Mouse (Mus musculus): Measurements from ENCODE around the gene Filip1l.

Filip1l gene

DNA sequence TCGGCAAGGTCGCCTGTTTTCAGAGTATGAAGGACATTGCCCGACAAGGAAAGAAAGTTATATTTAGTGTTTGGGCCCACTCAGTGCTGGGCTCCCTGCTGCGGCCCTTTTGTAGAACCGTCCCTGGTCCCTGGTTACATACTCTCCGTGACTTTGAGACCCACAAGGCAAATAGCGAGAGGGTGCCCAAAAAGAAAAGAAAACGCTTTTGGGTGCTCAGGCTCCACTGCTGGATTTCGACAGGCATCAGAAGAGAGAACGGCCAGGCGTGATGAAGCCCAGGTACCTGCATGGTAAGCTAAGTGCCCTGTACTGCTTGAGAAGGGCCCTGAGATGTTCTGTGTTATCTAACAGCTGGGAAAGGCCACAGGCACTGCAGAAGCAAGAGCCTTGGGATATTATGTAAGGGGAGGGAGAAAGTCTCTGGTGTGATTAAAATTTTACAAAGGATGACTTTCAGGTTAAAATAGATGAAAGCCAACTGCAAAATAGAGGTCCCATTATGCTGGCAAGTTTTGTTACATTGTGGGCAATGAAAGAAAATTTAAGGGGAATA lies 351 bp downstream of the Filip1l start:
- DNase-seq (ENCODE audit: inconsistent age in 2 of 2, low spot score in 1 of 2) = peak in 1 of 2 experiments; percentile 81

DNA sequence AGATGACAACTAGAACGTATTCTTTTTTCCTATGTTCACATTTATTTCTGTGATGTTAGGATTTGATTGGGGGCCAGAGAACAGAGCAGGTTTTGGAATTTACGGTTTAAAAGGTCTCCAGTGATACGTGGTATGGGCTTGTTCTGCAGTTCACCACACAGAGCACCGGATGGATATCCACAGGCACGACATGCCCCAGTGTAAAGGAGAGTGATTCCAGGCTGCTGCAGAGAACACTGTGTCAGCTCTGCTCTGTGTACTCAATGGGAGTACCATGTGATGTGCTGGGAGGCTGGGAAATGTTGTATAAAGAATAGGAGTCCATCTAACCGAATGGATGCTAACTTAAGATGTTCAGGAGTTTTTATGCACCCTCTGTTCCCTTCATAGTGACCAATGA lies 1.0 kb downstream of the Filip1l start:
- DNase-seq (ENCODE audit: inconsistent age in 2 of 2, low spot score in 1 of 2) = no peak

DNA sequence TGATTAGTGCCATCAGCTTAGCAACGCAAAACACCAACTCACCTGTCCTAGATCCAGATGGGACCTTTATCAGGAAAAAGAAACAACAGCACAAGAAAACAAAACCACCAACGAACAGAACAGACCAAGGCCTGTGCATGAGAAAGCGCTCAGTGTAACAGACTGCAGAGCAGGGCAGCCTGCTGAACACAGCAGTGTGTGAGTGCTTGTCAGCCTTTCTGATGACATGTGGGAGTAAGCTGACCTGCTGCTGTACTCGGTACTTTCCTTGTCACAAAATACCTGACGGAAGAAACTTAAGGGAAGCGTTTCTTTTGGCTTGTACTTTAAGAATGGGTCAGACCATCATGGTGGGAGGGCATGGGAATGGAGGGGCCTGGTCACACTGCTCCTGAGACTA lies 3.6 kb downstream of the Filip1l start:
- DNase-seq (ENCODE audit: inconsistent age in 2 of 2, low spot score in 1 of 2) = no peak

DNA sequence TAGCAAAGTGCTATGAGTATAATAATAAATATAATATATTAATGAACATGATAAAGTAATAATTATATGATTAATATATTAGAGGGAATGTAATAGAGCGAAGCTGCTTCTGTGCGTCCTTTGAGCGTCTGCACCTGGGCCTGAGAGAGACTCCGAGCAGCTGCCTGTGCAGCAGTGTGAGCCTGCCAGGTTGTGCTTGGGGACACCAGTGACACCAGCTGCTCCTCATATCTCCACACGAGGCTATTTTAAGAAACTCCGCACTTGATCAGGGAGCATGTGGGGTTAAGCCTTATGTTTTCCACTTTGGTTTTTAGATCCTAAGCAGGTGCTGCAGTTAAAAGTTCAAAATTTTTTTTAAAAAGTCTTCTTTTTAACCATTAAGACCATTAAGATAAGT lies 4.1 kb downstream of the Filip1l start:
- DNase-seq (ENCODE audit: inconsistent age in 2 of 2, low spot score in 1 of 2) = no peak

DNA sequence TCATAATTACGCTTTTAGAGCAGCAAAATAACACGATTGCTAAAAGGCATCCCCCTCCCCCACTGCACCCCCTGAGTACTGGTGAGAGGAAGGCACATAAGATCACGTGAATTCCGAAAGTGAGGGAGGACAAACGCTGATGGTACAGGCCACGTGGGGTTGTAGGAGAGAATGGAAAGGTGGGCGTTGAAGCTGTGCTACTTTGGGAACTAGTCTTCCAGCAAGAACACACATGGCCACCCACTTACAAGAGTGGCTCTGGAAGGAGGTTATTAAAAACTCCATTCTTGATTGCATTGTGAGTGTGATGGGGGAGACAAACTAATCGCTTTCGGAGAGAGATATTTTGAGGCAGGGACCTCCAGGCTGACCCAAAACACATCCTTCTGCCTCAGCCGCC lies 6.4 kb downstream of the Filip1l start:
- peak in 1 of 2 experiments; percentile 14 for DNase-seq (ENCODE audit: inconsistent age in 2 of 2, low spot score in 1 of 2)

DNA sequence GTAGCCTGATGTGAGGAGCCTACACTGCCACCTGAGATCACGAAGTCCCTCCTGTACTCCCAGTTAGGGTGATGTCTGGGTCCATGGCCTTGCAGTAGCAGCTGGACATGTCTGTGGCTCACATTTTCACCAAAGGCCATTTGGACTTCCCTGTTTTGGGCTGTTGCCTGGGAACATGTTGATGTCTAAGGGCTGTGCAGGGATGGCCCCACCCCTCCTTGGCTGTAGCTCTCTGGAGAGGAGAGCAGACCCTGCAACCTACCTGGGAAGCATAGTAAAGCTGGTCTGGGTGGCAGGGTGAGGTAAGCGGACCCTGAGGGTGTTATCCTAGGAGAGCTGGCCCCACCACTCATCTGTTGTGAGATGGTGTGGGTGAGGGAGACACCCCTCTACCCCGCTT lies 7.9 kb downstream of the Filip1l start:
- no peak for DNase-seq (ENCODE audit: inconsistent age in 2 of 2, low spot score in 1 of 2)

DNA sequence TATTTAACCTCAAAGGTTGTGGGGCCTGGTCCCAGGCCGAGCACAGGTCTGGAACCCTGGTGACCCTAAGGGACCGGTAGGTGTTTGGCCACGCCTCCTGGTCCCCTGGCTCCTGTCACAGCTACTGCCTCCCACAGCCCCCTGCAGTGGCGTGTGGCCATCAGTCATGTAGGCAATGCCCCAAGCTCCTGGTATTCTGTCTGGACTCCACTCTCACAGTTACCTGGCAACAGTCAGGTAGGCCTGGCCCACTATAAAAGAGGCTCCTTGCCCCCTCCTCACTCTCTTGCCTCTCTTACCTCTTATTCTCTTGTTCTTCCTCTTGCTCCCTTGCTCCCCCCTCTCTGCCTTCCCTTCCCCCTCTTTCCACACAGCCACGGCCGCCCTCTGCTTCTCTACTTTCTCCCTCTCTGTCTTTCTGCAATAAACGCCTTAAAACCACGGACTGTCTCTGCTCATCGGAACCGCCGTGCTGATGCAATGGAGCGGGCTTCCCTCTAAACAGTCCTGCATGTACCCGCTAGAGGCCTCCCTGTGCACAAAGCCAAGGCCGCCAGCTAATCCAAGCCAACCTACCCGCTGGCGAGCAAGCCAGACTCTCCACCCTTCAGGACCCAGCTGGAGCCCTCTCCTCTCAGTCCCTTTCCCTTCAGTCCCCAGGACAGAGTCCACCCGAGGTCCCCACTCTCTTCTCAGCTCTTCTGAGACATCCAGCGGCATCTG lies 9.9 kb downstream of the Filip1l start:
- DNase-seq (ENCODE audit: inconsistent age in 2 of 2, low spot score in 1 of 2) = peak; percentile 85 to 89

DNA sequence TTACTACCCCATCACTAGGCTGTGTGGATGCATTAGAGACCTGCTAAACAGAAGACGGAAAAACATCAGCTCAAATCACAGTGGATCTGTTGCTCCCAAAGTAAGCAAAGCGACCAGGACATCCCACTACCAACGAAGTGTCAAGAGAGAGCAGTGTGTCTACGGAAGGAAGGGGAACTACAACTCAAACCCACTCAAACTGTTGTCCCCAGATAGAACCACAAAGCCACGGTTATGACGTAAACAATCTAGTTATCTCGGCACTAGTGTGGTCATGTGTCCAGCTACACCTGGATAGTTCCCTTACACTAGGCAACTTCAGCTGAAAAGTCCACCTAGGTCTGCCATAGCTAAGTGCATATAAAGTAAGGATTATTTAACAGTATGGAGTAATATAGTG lies 11.6 kb downstream of the Filip1l start:
- no peak for DNase-seq (ENCODE audit: inconsistent age in 2 of 2, low spot score in 1 of 2)

DNA sequence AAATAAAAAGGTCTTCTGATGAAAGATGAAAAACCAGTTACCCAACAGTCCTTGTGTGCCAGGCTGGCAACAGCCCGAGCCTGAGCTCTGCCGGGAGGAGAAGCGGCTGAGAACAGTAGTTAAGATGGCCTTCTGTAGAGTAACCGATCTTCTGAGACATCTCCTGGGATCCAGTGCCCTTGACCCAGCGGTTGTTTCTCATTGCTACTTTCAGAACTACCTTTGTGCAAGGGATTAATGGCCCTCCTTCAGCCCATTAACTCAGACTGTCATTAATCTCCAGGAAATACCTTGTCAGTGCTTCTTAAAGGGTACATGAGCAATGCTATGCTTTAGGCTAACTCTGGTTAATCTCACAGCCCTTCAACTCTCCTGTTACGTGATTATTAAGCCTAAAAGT lies 13.2 kb downstream of the Filip1l start:
- peak; percentile 66 to 89 for DNase-seq (ENCODE audit: inconsistent age in 2 of 2, low spot score in 1 of 2)

DNA sequence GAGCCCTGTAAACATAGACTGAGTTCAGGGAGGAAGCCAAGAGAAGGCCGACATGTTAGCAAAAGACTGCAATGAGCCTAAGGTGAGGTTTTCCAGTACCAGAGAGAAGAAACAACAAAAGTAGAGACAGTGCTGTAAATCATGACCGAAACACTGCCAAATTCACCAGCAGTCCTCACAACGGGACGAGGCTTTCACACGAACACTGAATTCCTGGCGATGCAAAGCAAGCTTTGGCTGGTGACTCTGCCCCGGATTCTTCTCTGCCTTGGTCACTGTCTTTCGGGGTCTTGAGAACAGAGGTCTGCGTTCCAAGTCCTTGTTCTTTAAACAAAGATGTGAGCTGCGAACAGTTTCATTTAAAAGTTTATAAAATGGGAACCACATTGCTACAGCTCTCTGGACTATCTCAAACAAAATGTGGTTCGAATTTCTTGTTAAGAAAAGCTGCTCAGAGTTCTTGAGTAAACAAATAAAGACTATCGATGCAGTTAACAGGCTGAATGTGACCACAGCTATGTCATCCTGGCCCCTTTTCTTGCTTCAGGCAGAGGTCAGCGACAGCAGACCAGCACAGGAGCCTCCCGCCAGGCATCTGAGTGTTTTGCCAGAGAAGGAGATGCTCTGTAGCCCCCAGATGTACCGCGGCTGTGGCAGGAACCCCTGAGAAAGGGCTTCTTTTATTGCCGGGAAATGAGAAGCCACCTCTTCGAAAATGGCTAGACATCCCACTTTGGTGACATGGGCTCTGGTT lies 14.2 kb downstream of the Filip1l start:
- DNase-seq (ENCODE audit: inconsistent age in 2 of 2, low spot score in 1 of 2) = no peak

DNA sequence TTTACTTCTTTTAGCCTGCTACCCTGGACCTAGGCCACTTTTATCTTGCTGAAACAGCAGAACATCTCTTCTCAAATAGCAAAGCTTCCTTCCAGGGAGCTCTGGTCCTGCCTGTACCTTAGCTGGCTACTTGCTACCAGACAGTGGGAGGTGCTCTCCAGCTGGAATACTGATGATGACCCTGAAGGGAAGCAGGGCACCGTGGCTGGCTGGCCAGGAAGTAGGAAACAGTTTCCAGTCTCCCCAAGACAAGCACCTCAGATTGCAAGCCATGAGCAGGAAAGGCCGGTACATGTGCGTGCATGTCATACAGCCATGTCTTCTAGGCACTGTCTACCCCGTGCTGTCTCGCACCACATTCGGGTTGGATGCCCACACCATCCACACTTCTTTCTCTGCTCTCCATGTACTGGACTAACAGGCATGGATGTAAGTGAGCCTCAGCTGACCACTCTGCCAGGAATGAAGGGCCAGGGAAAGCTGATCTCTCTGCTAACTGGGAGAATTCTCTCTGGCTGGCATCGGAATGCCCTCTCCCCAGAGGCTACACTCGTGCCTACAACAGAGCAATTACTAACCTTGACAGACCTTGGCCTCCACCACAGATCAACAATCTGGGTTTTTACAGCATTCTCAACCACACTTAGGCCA lies 17.1 kb downstream of the Filip1l start:
- DNase-seq (ENCODE audit: inconsistent age in 2 of 2, low spot score in 1 of 2) = peak in 1 of 2 experiments; percentile 67

DNA sequence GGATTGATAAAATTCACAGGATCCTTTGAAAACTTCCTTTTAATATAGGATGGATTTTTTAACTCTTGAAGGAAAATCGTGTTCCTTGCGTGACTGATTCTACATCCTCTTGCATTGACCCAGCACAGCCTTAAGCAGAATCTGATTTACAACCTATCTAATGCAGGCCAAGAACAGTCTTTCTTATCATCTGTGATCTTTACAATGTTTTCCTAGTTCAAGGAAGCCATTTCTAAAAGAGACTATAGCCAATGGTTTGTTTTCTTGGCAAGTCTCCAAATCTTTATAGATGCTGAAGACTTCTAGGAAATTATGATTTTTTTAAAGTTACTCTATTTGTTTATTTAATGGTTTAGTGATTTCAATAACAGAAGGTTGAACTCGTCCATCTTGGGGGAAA lies 19.3 kb downstream of the Filip1l start:
- no peak for DNase-seq (ENCODE audit: inconsistent age in 2 of 2, low spot score in 1 of 2)

DNA sequence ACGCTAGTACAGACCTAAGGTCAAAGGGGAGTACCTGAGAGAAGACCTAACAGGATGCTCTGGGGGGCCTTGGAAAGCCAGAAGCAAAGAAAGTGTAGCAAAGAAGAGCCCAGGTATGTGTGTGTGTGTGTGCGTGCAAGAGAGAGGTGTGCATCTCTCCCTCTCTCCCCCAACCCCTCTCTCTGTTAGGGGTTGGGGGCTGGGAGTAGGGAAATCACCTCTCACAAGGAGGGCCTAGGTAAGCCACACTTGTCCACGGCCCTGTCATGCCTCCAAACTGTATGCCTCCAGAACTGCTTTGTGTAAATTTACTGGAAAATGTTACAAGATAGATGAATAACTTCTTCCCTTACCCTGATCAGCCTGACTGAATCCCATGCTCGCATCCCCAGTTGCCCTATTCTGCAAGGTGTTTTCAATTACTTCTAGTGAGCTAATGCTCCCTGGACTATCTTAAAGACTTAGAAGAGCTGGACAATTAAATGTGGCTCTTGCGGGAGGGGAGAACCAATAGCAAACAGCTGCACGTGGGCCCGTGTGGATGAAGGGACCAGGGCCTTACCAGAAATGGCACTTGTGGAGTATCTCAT lies 22.4 kb downstream of the Filip1l start:
- DNase-seq (ENCODE audit: inconsistent age in 2 of 2, low spot score in 1 of 2) = no peak

DNA sequence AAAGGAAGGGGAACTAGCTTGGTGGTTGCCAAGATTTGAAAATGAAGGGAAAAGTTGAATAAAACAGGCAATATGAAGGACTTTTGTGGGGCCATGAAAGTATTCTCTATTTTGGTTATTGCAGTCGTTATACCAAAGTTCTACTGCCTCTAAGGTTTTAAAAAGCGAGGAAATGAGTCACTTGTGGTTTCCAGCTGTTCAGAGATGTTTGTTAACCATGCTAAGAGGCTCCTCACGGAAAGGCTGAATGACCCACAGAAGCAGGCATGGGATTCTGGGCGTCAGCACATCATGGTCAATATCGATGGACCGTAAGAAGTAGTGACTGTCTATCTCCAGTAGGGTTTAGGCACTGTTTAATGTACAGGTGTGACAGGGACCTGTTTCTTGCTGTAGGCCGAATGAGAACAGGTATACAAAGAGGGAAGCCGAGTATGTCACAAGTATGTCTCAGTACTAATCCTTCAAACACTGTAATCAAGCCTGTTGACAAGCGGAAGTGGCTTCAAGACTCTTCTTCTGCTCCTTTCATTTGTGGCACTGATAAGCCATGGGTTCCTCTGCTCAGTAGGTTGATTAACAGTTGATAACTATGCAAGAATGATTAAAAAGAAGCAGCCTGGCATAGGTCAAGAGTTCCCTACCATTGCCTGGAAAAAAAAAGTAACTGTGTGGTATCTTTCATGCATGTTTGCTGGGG lies 25.9 kb downstream of the Filip1l start:
- no peak for DNase-seq (ENCODE audit: inconsistent age in 2 of 2, low spot score in 1 of 2)

DNA sequence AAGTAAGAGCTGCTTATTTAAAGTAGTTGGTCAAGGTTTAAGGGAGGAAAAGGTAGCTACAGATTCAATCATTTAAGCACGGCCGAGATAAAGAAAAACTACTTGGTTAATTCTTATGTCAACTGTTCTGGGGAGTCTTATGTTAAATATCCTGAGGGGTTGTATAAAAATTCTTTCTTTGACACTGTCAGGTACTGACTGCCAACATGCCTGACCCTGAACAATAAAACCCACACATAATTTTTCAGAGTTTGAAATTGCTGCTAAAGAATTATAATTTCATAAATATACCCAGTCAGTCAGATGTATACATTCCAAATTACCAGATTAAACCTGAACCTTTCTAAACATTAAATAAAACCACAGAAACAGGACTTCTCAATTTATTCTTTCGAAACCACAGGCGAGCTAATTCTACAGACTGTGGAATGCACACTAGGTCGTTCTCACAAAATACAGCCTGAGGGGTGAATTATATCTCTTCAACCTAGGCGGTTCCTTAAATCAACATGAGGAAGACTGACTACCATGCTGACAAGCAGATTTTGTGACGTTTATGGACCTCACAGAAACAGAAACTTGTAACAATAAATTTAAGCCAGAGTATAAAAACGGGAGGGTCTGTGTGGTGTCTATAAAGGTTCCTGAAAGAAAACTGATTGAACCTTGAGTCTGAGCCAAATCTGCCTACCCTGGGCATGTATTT lies 30.5 kb downstream of the Filip1l start:
- no peak for DNase-seq (ENCODE audit: inconsistent age in 2 of 2, low spot score in 1 of 2)

DNA sequence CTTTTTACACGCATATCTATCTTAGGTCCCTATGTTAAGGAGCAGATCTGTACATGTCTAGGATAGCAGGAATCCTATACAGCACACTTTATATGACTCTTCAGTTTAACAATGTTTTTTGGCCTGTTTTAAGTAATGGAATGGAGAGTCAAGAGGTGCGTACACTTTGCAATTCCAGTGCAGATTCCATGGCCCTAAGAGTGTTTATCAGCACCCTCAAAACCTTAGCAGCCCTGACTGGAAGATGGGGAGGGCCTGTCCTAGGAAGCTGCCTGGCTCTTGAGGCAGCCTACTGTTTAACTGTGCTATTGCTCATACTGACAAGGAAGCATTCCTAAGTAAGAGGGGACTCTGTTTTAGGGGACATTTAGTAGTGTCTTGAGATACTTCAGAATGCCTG lies 31.4 kb downstream of the Filip1l start:
- no peak for DNase-seq (ENCODE audit: inconsistent age in 2 of 2, low spot score in 1 of 2)

DNA sequence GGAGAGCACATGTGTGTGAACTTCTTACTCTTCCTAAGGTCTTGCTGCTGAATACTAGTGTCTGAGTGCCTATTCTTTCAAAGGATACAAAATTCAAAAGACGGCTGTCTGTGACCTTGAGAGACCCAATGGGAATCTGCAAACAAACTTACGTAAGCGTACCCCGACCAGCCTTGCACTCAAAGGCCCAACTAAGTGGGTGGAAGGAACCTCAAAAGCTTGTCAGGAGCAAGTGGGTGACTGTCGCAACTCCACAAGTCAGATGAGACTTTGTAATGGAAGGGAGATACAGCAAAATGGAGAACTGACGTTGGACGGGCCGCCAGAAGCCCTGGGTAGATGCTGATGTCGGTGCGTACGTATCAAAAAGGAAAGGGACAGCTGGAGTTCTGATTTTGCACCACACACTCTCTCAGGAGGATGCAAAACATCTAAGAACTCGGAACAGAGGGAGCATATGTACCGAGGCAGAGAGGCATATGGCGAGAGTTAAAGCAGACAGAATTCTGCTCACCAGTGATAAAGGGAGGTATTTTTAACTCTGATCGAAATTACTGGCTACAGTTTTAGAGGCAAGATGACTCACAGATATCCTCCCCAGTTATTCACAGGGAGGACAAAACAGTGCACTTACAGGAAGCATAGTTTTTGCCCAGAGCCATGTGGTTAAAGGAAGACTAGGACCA lies 36.8 kb downstream of the Filip1l start:
- DNase-seq (ENCODE audit: inconsistent age in 2 of 2, low spot score in 1 of 2) = no peak

DNA sequence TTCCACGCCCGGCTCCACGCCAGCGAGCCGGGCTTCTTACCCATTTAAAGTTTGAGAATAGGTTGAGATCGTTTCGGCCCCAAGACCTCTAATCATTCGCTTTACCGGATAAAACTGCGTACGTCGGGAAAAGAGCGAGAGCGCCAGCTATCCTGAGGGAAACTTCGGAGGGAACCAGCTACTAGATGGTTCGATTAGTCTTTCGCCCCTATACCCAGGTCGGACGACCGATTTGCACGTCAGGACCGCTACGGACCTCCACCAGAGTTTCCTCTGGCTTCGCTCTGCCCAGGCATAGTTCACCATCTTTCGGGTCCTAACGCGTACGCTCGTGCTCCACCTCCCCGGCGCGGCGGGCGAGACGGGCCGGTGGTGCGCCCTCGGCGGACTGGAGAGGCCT lies 38.3 kb downstream of the Filip1l start:
- DNase-seq (ENCODE audit: inconsistent age in 2 of 2, low spot score in 1 of 2) = peak; percentile 99 to 100

DNA sequence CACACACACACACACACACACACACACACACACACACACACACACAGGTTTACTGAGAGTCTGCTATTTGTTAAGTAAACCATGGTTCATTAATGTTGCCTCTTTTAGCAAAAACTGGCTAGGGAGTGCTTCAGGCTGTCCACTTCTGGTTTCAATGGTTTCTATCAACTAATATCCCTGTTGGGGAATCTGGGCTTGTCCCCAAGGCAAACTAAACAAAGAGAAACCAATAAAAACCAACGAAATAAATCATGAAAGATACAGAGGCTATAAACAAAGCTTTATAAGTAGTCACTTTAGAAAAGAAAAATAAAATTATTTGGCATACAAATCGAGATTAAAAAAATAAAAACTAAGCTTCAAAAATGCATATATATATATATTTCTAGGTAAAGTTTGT lies 39.6 kb downstream of the Filip1l start:
- DNase-seq (ENCODE audit: inconsistent age in 2 of 2, low spot score in 1 of 2) = no peak

DNA sequence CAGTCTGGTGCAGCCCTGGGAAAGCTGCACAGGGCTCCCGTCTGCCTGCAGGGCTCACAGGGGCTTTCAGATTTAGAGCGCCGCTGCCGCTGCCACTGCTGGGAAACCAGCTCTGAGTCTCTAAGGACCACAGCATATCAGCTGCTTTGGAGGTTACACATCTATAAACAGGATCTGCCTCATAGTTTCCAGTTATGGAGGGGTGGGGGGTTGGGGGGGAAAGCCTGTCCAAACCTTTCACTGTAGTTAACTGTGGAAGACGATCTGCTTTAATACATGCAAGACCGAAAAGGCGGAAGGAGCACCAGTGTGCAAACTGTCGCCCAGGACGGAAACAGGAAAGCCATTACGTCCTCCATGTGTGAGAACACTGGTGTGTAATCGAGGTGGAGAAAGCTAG lies 40.3 kb downstream of the Filip1l start:
- no peak for DNase-seq (ENCODE audit: inconsistent age in 2 of 2, low spot score in 1 of 2)

All from adrenal gland, adult (tissue).